Mouse (Mus musculus) C2C12 (cell line): ENCODE results near the gene Cyp2g1. TPM values are rescaled to one million over a fixed set of nuclear protein-coding genes. Genes with fewer than 3 reads are reported as not detected.

Experiments used
- H3K27me3 ChIP-seq: one replicate; pipeline ENCODE4 v1.6.1; 2011; ENCODE audit not compliant: control insufficient read depth, insufficient read depth, insufficient read length
- H3K36me3 ChIP-seq: one replicate; pipeline ENCODE4 v1.6.1; 2011; ENCODE audit not compliant: control insufficient read depth, insufficient read depth
- H3K4me3 ChIP-seq: one replicate; pipeline ENCODE4 v1.5.1; 2011; ENCODE audit warnings: mild to moderate bottlenecking, control low read depth; ENCODE audit not compliant: poor library complexity, insufficient read depth, severe bottlenecking
- H3K79me2 ChIP-seq: one replicate; pipeline ENCODE4 v1.6.1; 2011; ENCODE audit not compliant: control insufficient read depth, insufficient read depth
- H3K79me3 ChIP-seq: one replicate; pipeline ENCODE4 v1.6.1; 2011; ENCODE audit warnings: low read depth, control low read depth
- H3ac ChIP-seq: one replicate; pipeline ENCODE3; 2011; ENCODE audit warnings: low read depth; ENCODE audit not compliant: control insufficient read depth, insufficient read length
- CEBPB ChIP-seq: IDR thresholded peaks from one replicate; pipeline ENCODE4 v1.6.1; 2011; ENCODE audit warnings: low read depth, mild to moderate bottlenecking, control low read depth, moderate library complexity
- CTCF ChIP-seq: IDR thresholded peaks from one replicate; pipeline ENCODE4 v1.5.1; 2011; ENCODE audit not compliant: control insufficient read depth, insufficient read depth, insufficient read length
- FOSL1 ChIP-seq: IDR thresholded peaks from one replicate; pipeline ENCODE4 v1.8.0; 2011; ENCODE audit warnings: mild to moderate bottlenecking, low read length; ENCODE audit not compliant: poor library complexity, insufficient read depth, severe bottlenecking
- MAX ChIP-seq: IDR thresholded peaks from one replicate; pipeline ENCODE4 v1.6.1; 2011; ENCODE audit warnings: mild to moderate bottlenecking, control low read depth
- MYOD1 ChIP-seq: IDR thresholded peaks from one replicate; pipeline ENCODE4 v1.6.1; 2011; ENCODE audit warnings: low read depth; ENCODE audit not compliant: control insufficient read depth, insufficient read length
- MYOG ChIP-seq: IDR thresholded peaks from one replicate; pipeline ENCODE4 v1.6.1; 2011; ENCODE audit not compliant: control insufficient read depth, insufficient read length; ENCODE audit errors: extremely low read depth
- USF1 ChIP-seq: IDR thresholded peaks from one replicate; pipeline ENCODE4 v1.6.1; 2011; ENCODE audit warnings: low read depth, mild to moderate bottlenecking, control low read depth, moderate library complexity
- long read RNA-seq, 2 experiments: library from polyadenylated mRNA; unstranded; transcript quantifications; one replicate each; pipeline ENCODE4 v2.0.0; 2019 to 2020
- polyA plus RNA-seq: library from polyadenylated mRNA; unstranded; fragments of >200 nt; fragmentation: generic; extraction: Trizol; gene quantifications from one replicate; pipeline ENCODE4 v1.2.1, GENCODE M21; 2012; ENCODE audit warnings: missing spikeins

Gene Cyp2g1
- polyA plus RNA-seq, result not detected
- long read RNA-seq, experiment 1, result 0 reads
- long read RNA-seq, experiment 2, result 0 reads

GRCm38 (mm10) chr7:26808592-26808991, at the start of gene Cyp2g1:
Cyp2g1 (plus strand) TSS chr7:26808892.
- no peaks in the 10 kb centered on the region for H3K79me3 ChIP-seq
- no peak within 1 kb of the TSS for H3K4me3 ChIP-seq
- H3K36me3 ChIP-seq, result no peaks in the 10 kb centered on the region
- H3K27me3 ChIP-seq, result no peaks in the 10 kb centered on the region
- no peaks in the 10 kb centered on the region for H3K79me2 ChIP-seq
- TF ChIP-seq MAX (no peak), FOSL1 (no peak)
- H3ac ChIP-seq, result no peak within 1 kb of the TSS

GRCm38 (mm10) chr7:26767084-26767483, 41.6 kb upstream of the Cyp2g1 start:
- Histone ChIP-seq H3K79me2 (no peaks in the 10 kb centered on the region), H3K79me3 (no peaks in the 10 kb centered on the region), H3K4me3 (no peak overlapping the region), H3K27me3 (no peaks in the 10 kb centered on the region), H3ac (no peak overlapping the region), H3K36me3 (no peaks in the 10 kb centered on the region)
- no peak for TF ChIP-seq CTCF

DNA sequence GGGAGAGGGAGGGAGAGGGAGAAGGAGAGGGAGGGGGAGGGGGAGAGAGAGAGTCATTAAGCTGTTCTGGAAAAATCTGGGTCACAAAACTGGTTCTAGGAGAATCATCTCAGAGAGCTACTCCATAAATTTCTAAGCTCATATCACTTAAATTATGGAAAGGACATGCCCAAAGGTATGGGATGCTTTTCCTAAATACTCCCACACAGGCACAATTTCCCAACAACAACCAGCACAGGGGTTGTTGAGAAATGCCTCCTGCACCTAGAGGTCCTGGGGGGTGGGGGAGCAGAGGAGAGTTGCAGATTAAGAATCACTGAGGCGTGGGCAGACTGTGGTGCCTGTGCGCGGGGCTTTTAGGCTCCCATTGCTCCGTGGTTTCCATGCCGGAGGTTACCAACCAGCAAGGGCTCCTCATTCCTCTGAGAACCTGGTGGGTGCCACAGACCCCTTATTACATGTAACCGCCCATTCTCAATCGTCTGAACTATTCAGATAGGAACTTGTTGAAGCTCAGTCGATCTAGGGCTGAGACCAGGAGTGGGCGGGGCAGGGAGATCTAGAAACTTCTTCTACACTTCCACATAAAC, 38.7 kb upstream of the Cyp2g1 start:
- TF ChIP-seq MYOG (no peak), MAX (no peak), MYOD1 (no peak), CTCF (no peak), USF1 (no peak), CEBPB (no peak), FOSL1 (no peak)
- Histone ChIP-seq H3K79me2 (no peaks in the 10 kb centered on the region), H3K79me3 (no peaks in the 10 kb centered on the region), H3K27me3 (no peaks in the 10 kb centered on the region), H3K4me3 (no peak overlapping the region), H3K36me3 (no peaks in the 10 kb centered on the region), H3ac (no peak overlapping the region)

DNA sequence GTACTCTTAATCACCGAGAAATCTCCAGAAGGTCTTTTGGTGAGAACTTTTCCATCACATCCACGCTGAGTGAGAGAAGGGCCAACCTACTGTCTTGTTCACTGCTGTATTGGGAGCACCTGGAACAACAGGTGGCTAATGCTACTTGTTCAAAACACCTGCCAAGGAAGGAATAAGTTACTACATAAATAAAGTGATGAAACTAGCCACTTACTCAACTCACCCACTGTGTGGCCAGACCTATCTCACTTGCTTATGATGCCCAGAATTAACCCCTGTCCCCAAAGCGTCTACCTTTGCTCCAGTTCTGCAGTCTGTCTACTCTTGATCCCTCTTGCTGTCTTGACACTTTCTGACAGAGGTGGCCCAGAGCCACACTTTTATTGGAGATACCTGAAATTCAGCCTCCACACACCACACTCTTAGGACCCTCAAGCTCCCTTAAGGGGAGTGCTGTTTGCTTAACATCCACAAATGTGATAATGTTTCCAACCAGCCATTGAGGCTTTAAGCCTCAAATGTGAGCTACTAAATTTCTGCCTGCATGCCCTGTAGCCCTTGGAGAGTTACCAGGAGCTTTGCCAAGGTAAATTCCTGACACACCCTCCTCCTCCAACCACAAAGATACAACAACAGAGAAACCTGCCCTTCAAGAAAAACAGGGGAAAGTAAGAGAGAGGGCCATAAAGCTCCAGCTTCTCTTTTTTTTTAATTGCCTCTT, 35.7 kb upstream of the Cyp2g1 start:
- Histone ChIP-seq H3ac (no peak overlapping the region), H3K36me3 (no peaks in the 10 kb centered on the region), H3K4me3 (no peak overlapping the region), H3K79me3 (no peaks in the 10 kb centered on the region), H3K27me3 (no peaks in the 10 kb centered on the region), H3K79me2 (no peaks in the 10 kb centered on the region)
- no peak for TF ChIP-seq MAX
- TF ChIP-seq FOSL1, result no peak
- TF ChIP-seq USF1, result no peak
- TF ChIP-seq MYOG, result no peak
- TF ChIP-seq CTCF, result no peak
- TF ChIP-seq MYOD1, result no peak
- TF ChIP-seq CEBPB, result no peak

DNA sequence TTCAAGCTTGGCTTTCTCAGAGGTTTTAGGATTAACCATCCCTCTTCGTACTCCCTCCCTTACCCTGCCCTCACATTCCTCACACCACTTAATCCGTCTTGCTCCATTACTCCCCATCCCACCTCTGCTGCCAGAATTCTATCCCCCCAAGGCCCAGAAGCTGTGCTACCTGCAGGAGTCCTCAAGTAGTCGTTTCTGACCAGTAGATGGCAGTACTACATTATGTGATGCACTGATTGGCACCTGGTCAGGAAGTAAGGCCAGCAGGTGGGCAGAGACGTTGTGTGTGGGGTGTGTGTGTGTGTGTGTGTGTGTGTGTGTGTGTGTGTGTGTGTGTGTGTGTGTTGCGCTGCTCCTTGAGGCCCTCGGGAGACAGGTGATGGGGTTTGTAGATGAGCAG, 32.8 kb upstream of the Cyp2g1 start:
- no peak overlapping the region for H3K4me3 ChIP-seq
- H3K36me3 ChIP-seq, result no peaks in the 10 kb centered on the region
- H3K27me3 ChIP-seq, result no peaks in the 10 kb centered on the region
- H3ac ChIP-seq, result no peak overlapping the region
- TF ChIP-seq CTCF (no peak), CEBPB (no peak), MAX (no peak), MYOD1 (no peak), USF1 (no peak), MYOG (no peak), FOSL1 (no peak)
- H3K79me2 ChIP-seq, result no peaks in the 10 kb centered on the region
- H3K79me3 ChIP-seq, result no peaks in the 10 kb centered on the region

DNA sequence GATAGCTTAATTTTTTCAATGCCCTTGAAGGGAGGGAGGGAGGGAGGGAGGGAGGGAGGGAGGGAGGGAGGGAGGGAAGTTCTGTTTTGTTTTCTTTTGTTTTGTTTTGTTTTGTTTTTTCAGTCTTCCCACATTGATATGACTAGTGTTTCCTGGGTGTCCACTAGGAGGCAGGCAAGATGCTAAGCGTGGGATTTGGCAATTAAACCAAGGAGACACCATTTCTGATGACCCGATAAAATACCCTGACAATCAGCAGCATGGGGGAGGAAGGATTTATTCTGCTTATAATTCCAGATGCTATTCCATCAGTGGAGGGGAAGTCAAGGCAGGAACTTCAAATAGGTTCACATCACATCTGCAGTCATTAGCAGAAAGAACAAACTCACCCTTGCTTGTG, 30.9 kb upstream of the Cyp2g1 start:
- H3K4me3 ChIP-seq, result no peak overlapping the region

More for the DNA sequence above, 30.9 kb upstream of the Cyp2g1 start:
- Histone ChIP-seq H3K36me3 (no peaks in the 10 kb centered on the region), H3K27me3 (no peaks in the 10 kb centered on the region), H3ac (no peak overlapping the region), H3K79me3 (no peaks in the 10 kb centered on the region), H3K79me2 (no peaks in the 10 kb centered on the region)
- TF ChIP-seq FOSL1 (no peak), MAX (no peak), CTCF (no peak), MYOD1 (no peak), MYOG (no peak), CEBPB (no peak), USF1 (no peak)
